Mouse (Mus musculus): ENCODE results near the gene Nectin1. TPM values are rescaled to one million over a fixed set of nuclear protein-coding genes. Genes with fewer than 3 reads are reported as not detected.
A peak's percentile ranks its signal among the peaks of the same experiment; 100 is the strongest.

Gene Nectin1
- polyA plus RNA-seq, 1 experiment: 25.7 TPM

DNA sequence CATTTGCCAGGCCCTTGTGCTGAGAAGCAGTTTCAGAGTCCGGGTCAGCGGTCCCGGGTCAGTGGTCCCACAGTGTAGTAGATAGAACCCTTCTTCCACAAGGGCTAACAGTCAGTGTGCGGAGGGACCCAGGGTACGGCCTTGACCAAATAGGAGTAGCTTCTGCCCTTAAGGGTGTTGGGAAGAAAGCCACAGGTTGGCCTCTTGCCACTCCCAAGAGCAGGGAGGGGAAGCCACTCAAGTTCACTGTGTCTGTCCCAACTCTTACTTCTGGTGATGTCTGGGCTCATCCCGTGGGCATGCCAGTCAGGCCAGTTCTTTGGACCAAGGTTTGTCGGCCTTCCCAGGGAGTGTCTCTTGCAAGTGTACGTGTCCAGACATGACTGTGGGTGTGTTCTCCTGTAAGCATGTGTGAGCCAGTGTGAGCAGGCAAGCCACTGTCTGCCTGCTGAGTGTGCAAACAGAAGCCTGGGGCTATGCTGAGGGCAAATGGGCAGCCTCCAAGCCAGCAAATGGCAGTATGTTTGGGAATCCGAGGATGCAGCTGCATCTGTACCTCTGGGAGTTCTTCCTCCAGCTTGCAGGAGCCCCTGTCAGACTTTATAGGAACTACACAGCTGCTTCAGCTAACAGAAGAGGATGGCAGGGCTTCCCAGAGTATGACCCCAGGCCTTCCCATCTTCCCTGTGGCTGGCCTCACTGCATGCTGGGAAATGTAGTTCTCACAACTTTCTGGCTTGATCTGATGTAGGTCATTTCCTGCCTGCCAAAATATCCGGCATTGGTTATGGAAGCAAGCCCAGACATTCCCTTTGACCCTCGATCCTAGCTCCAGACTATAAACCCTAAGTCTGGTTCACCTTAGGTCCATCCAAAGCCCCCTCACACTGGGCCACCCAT, 53.3 kb downstream of the Nectin1 start:
- DNase-seq (ENCODE audit: extremely low spot score in 1 of 2, low spot score in 1 of 2): no peak

DNA sequence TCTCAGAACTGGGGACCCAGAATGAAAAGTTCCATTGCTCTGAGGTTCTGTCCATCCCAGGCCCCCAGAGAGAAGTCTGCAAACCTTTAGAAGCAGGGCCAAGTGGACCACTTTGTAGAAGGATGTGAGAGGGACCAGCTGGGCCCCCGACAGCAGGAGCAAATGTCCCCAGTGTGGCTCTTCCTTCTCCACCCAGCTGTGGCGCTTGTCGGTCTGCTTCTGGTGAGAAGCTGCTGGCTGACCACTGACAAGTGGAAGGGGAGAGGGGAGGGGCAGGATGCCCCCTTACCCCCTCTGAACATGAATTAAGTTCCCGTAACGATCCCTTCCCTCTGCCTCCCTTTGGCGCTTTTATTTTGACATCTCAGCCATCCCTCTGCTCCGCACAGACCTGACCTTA, 54.0 kb downstream of the Nectin1 start:
- no peak for DNase-seq (ENCODE audit: extremely low spot score in 1 of 2, low spot score in 1 of 2)

DNA sequence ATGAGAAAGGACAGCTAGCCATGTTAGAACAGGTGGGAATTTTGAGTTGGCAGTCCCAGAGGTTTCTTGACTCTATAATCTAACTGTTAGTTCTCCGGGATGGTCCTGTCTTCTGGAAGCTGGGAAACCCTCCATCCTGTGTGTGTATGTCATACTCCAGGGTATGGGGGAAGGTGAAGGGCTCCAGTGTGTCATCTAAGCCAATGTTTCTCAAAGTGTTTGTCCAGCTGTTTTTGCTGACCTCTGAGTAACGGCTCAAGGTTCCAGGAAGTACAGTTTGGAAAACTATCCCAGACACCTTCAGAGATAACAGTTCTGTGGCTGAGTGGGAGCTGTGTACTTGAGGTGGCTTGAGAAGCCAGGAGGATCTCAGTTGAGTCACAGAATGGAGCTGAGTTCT, 56.7 kb downstream of the Nectin1 start:
- DNase-seq (ENCODE audit: extremely low spot score in 1 of 2, low spot score in 1 of 2): no peak

DNA sequence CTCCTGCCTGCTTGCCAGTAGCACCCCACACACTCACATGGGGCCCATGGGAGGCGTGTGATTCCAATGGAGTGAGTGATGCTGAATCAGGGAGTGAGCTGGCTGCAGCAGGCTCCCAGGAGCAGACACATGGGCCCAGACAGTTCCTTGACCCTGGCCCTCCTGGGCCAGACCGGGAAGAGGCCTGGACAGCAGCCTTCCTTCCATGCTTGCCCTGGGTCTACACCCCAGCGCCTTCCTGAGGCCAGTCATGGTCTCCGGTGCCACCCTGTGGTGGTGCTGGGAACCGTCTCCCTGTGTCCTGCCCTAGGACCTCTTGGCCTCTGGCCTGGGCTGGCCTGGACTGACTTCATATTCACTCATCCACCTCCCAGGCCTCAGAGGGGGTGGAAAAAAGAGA, 58.1 kb downstream of the Nectin1 start:
- peak in 1 of 2 experiments; percentile 71 for DNase-seq (ENCODE audit: extremely low spot score in 1 of 2, low spot score in 1 of 2)

GRCm38 (mm10) chr9:43807565-43807964, 63.8 kb downstream of the Nectin1 start:
- no peak for DNase-seq (ENCODE audit: extremely low spot score in 1 of 2, low spot score in 1 of 2)

DNA sequence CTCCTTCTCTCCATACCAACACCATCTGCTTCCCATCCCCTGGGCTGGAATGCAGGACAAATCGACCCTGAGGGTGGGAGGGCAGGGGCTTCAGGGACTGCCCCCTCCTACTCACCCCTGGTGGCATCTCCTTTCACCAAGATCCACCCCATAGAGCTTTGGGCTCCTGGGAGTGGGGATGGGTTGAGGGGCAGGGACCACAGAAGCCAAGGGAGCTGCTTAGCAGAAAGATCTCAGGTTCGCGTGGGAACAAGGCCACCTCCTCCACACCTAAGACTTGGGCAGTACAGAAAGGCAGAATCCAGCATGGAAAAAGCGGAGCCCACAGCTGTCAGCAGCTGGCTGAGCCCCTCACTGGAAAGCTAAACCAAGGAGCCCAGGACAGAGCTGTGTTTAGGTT, 64.3 kb downstream of the Nectin1 start:
- DNase-seq (ENCODE audit: extremely low spot score in 1 of 2, low spot score in 1 of 2): no peak

DNA sequence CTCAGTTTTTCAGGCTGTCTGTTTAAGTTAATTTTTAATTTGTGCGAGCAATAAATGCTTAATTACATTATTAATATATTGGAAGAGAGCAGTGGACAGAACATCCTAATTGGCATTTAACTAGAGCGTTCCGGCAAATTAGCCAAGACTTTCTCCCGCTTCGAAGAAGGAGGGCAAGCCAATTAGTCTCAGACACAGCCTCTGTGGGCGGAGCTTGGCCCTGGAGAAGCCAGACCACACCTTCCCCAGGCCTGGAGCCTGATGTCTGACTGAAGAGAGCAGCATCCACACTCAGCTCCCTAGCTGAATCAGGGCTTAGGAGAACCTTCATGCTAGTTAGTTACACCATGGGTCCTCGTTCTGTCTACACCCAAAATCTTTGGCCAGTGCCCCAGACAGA, 64.8 kb downstream of the Nectin1 start:
- no peak for DNase-seq (ENCODE audit: extremely low spot score in 1 of 2, low spot score in 1 of 2)

DNA sequence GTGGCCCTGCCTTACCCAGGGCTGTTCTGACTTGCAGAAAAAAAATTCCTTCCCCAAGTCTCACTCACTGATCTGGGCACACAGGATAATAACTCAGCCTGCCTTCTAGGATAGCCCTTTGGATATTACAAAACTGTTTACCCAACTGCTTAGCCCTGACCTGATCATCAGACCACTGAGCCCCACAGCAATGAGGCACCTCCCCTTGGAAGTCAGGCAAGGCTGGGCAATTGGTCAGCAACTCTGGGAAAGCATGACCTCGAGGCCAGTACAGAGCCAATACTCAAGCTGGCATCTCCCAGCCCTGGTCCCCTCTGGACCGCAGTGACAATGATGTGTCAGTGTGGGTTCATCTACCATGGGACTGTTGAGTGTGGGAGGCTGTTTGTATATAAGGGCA, 69.4 kb downstream of the Nectin1 start:
- DNase-seq (ENCODE audit: extremely low spot score in 1 of 2, low spot score in 1 of 2): no peak

DNA sequence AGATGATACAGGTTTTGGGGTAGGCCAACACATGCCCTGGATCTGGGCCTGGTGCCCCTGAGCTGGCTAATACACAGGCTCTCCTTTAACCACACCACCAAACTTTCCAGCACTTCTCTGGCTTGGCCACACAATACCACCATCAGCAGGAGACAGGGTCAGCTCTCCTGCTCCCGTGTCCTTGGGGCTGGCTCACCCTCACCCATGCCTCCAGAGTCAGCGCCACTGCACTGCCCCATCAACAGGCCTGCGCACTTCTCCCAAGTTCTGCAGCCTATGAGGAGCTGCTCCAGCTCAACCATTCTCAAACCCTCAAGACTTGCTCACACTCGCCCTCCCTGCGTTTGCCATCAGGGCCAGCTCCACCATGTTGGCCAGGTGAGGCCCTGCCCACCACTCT, 78.4 kb downstream of the Nectin1 start:
- DNase-seq (ENCODE audit: extremely low spot score in 1 of 2, low spot score in 1 of 2): no peak

GRCm38 (mm10) chr9:43825178-43825577, 81.4 kb downstream of the Nectin1 start:
- no peak for DNase-seq (ENCODE audit: extremely low spot score in 1 of 2, low spot score in 1 of 2)

GRCm38 (mm10) chr9:43826558-43827253, 82.9 kb downstream of the Nectin1 start:
- no peak for DNase-seq (ENCODE audit: extremely low spot score in 1 of 2, low spot score in 1 of 2)

GRCm38 (mm10) chr9:43827593-43827992, 83.8 kb downstream of the Nectin1 start:
- peak in 1 of 2 experiments; percentile 78 for DNase-seq (ENCODE audit: extremely low spot score in 1 of 2, low spot score in 1 of 2)

- DNase-seq (ENCODE audit: extremely low spot score in 1 of 2, low spot score in 1 of 2): no peak
Observed at GRCm38 (mm10) chr9:43828960-43829359, 85.2 kb downstream of the Nectin1 start.

DNA sequence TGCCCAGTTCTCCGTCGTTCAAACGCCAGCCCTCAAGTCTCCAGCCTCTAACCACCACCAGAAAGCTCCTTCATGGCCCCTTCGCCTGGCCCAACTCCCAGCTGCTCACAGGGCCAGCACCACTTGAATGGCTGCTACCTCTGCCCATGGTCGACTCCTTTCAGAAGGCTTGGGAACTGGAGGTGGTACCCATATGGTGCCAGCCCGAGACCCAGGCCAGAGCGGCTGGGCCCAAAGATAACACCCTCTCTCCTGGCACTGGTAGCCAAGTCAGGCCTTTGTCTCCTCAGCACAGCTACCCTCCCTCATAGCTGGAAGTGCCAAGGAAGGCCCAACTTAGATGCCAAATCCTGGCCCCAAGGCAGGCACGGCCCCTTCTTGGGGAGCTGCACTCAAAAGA, 89.4 kb downstream of the Nectin1 start:
- no peak for DNase-seq (ENCODE audit: extremely low spot score in 1 of 2, low spot score in 1 of 2)

DNA sequence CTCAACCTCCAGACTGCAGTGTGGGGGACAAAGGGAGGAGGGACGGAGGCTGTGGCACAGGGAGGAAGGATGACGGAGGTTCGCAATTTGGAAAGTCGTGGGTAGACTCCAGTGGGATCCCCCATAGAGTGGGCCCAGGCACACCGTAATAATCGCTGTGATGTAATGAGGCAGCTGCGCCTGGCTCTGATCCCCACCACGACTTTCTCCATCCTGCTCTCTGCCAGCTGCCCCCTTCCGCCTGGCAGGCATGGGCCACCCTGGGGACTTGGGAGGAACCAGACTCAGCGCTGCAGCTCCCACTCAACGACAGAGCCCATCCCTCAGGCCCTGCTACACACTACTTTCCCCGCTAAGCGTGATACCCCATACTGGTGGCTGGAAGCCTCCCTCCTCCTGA, 90.5 kb downstream of the Nectin1 start:
- DNase-seq (ENCODE audit: extremely low spot score in 1 of 2, low spot score in 1 of 2): peak in 1 of 2 experiments; percentile 13

- no peak for DNase-seq (ENCODE audit: extremely low spot score in 1 of 2, low spot score in 1 of 2)
Observed at GRCm38 (mm10) chr9:43838561-43838960, 94.8 kb downstream of the Nectin1 start.

DNA sequence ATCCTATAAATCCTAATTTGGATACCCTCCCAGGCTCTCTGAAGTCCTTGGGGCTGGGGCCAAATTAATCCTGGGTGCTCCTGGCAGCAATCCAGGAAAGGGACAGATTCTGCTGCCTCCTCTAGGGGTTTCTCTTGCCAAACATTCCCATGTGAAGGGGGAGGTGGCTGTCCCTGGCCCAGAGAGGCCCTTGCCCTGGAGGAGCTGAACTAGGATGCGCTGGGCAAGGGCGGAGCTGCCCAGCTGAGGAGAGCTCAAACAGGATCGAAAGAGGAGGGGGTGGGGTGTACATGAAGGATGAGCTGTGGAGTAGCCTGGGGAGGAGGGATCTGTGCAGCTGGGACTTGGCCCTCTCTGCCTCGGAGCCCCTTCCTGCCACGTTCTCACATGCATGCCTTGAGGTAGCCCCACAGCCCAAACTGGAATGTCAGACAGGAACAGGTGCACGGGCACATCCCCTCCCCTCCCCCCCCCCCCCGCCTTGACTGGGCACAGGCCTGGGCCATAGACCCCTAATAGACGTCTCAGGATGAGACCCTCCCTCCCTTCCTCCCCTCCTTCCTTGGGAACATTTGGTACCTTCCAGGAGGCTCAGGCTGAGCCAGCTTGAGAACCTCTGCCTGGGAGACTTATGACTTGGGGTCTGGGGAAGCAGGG, 99.3 kb downstream of the Nectin1 start:
- no peak for DNase-seq (ENCODE audit: extremely low spot score in 1 of 2, low spot score in 1 of 2)

DNA sequence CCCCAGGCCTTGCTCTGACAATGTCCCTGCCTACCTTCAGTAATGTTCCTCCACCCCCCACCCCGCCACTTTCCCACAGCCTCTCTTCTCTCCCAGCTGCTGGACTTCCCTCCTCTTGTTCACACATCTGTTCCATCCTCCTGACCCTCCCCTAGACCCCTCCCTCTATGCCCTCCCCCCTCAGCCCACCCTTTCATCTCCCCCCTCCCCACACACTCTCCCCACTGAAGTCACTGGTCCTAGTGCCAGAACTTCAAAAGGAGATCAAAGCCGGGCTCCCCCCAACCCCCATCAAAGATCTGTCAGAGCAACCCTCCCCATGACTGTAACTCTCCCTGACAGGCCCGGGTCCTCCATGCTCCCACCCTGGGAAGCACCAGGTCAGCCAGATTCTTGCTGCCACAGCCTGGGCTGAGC, 99.9 kb downstream of the Nectin1 start:
- no peak for DNase-seq (ENCODE audit: extremely low spot score in 1 of 2, low spot score in 1 of 2)

- peak; percentile 14 to 83 for DNase-seq (ENCODE audit: extremely low spot score in 1 of 2, low spot score in 1 of 2)
Observed at GRCm38 (mm10) chr9:43845660-43846455, 102.1 kb downstream of the Nectin1 start.

GRCm38 (mm10) chr9:43847861-43848260, 104.1 kb downstream of the Nectin1 start:
- DNase-seq (ENCODE audit: extremely low spot score in 1 of 2, low spot score in 1 of 2): peak; percentile 59 to 85

GRCm38 (mm10) chr9:43850281-43850680, 106.5 kb downstream of the Nectin1 start:
- no peak for DNase-seq (ENCODE audit: extremely low spot score in 1 of 2, low spot score in 1 of 2)

Data from frontal cortex, adult 2 months (tissue).